Mouse (Mus musculus): ENCODE results near the gene Eml5. TPM values are rescaled to one million over a fixed set of nuclear protein-coding genes. Genes with fewer than 3 reads are reported as not detected.

The Eml5 gene
- polyA plus RNA-seq, 1 experiment from 2014 or later: 3.0 TPM

DNA sequence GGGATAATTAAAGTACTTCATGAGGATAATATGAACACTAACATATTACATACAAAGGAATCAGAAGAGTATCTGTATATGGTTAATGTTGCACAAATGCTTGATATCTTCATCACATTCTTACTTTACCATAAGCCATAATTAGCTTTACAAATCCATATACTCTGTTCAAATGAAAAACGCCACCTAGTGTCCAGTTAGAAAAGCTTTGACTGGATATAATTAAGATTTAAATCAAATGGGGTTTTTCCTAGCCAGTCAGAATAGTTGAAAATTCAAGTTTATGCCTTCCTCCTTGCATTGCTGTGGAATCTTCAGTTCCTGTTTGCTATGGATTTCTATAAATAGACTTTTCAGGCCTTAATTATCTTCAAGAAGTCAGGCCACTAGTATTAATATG, 16.8 kb downstream of the Eml5 start:
- Histone ChIP-seq H3K9me3 (no peaks in the 10 kb centered on the region), H3K27me3 (no peaks in the 10 kb centered on the region), H3K27ac (no peak overlapping the region), H3K4me1 (replicated peaks) (no peaks in the 10 kb centered on the region), H3K9ac (replicated peaks) (no peak overlapping the region), H3K36me3 (no peaks in the 10 kb centered on the region), H3K4me2 (no peak overlapping the region), H3K4me3 (replicated peaks) (no peak overlapping the region)
- ATAC-seq (ENCODE audit: insufficient number of reproducible peaks, insufficient read depth, low FRiP score, low TSS enrichment, low read depth): no peak
- WGBS: 2% methylated on average over 1 of the region's 1 CpGs

DNA sequence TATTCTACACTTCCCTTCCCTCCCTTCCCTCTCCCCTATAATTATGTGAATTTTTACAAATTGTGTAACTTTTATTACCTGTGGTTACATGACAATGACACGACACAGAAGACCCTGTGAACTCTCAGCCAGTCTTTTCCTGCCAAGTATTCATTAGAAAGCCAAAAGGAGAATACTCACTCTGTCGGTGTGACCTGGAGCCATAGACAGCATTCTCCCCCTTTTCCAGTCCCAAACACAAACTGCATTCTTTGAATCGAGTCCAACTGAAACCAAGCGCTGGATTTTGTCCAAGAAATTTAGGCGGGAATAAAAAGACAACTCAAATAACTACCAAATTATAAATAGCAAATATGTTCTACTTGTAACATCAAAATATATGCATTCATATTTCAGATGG, 19.5 kb downstream of the Eml5 start:
- Histone ChIP-seq H3K9ac (replicated peaks) (no peak overlapping the region), H3K4me2 (no peak overlapping the region), H3K4me3 (replicated peaks) (no peak overlapping the region), H3K4me1 (replicated peaks) (no peaks in the 10 kb centered on the region), H3K27me3 (no peaks in the 10 kb centered on the region), H3K27ac (no peak overlapping the region), H3K36me3 (no peaks in the 10 kb centered on the region), H3K9me3 (no peaks in the 10 kb centered on the region)
- no peak for ATAC-seq (ENCODE audit: insufficient number of reproducible peaks, insufficient read depth, low FRiP score, low TSS enrichment, low read depth)
- WGBS: 75% methylated on average over 5 of the region's 5 CpGs

GRCm38 (mm10) chr12:98878693-98879092, 22.6 kb downstream of the Eml5 start:
- 27% methylated on average over 1 of the region's 1 CpGs for WGBS
- no peak overlapping the region for H3K4me2 ChIP-seq
- no peaks in the 10 kb centered on the region for H3K36me3 ChIP-seq
- no peaks in the 10 kb centered on the region for H3K27me3 ChIP-seq
- H3K9ac ChIP-seq (replicated peaks): no peak overlapping the region
- no peak overlapping the region for H3K4me3 ChIP-seq (replicated peaks)
- ATAC-seq (ENCODE audit: insufficient number of reproducible peaks, insufficient read depth, low FRiP score, low TSS enrichment, low read depth): no peak
- no peak overlapping the region for H3K27ac ChIP-seq
- H3K9me3 ChIP-seq: no peaks in the 10 kb centered on the region
- H3K4me1 ChIP-seq (replicated peaks): no peaks in the 10 kb centered on the region

DNA sequence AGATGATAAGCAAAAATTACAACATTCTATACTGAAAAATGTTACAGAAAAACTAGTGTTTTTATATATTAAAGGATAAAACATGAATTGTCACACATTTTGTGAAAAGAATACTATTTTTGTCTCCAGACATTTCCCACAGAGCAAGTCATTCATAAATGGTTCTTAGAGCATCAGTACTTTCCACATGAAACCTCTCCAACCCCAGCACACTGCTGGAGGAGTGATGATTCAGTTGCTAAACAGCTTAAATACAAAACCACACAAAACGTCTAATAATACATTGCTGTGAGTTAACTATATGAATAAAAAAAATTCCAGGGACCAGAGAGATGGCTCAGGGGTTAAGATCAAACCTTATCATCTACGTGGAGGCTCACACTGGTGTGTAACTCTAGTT, 26.1 kb downstream of the Eml5 start:
- Histone ChIP-seq H3K27ac (no peak overlapping the region), H3K36me3 (no peaks in the 10 kb centered on the region), H3K9ac (replicated peaks) (no peak overlapping the region), H3K4me3 (replicated peaks) (no peak overlapping the region), H3K4me1 (replicated peaks) (no peaks in the 10 kb centered on the region), H3K9me3 (no peaks in the 10 kb centered on the region), H3K4me2 (no peak overlapping the region), H3K27me3 (no peaks in the 10 kb centered on the region)
- 64% methylated on average over 2 of the region's 2 CpGs for WGBS
- ATAC-seq (ENCODE audit: insufficient number of reproducible peaks, insufficient read depth, low FRiP score, low TSS enrichment, low read depth): no peak

DNA sequence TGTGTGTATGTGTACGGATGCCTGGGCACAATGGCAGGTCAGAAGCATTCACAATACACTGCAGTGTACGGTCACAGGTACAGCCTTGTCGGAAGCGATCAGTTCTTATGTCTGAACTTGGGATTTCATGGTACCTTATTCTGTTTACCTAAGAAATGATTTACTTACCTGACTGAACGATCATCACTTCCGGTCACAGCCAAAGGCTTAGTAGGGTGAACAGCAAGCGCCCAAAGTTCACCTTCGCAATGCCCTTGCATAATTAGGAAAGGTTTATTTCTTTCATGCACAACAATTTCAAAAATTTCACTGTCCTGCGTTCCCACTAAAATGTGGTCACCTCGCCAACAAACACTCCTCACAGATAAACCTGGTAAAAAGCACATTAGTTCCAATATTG, 28.4 kb downstream of the Eml5 start:
- Histone ChIP-seq H3K9me3 (no peaks in the 10 kb centered on the region), H3K36me3 (no peaks in the 10 kb centered on the region), H3K9ac (replicated peaks) (no peak overlapping the region), H3K4me1 (replicated peaks) (no peaks in the 10 kb centered on the region), H3K4me3 (replicated peaks) (no peak overlapping the region), H3K27me3 (no peaks in the 10 kb centered on the region), H3K4me2 (no peak overlapping the region), H3K27ac (no peak overlapping the region)
- ATAC-seq (ENCODE audit: insufficient number of reproducible peaks, insufficient read depth, low FRiP score, low TSS enrichment, low read depth): no peak
- WGBS: 89% methylated on average over 10 of the region's 10 CpGs

DNA sequence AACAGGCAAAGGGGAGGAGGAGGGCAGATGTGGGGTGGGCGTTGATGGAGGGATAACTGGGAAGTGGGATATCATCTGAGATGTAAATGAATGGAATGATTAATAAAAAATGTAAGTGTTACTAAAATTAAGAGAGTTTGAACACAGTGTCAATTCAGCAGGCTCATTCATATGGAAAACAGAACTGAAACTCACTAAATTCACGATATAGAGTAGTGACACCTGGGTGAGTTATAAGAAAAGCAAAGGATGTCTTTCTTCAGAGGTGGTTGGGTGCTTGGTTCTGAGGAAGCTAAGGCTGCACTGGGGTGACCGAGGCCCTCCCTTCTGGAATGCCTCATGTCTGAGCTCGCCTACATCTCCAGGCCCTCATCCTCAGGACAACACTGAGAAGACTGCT, 37.8 kb downstream of the Eml5 start:
- Histone ChIP-seq H3K27me3 (no peaks in the 10 kb centered on the region), H3K4me2 (no peak overlapping the region), H3K4me1 (replicated peaks) (no peaks in the 10 kb centered on the region), H3K9ac (replicated peaks) (no peak overlapping the region), H3K27ac (no peak overlapping the region), H3K4me3 (replicated peaks) (no peak overlapping the region), H3K9me3 (no peaks in the 10 kb centered on the region), H3K36me3 (no peaks in the 10 kb centered on the region)
- ATAC-seq (ENCODE audit: insufficient number of reproducible peaks, insufficient read depth, low FRiP score, low TSS enrichment, low read depth): no peak
- 82% methylated on average over 4 of the region's 4 CpGs for WGBS

- H3K36me3 ChIP-seq: no peaks in the 10 kb centered on the region
- H3K27me3 ChIP-seq: no peaks in the 10 kb centered on the region
- H3K9me3 ChIP-seq: no peaks in the 10 kb centered on the region
These were observed 41.0 kb downstream of the Eml5 start for GRCm38 (mm10) chr12:98860316-98860715.

DNA sequence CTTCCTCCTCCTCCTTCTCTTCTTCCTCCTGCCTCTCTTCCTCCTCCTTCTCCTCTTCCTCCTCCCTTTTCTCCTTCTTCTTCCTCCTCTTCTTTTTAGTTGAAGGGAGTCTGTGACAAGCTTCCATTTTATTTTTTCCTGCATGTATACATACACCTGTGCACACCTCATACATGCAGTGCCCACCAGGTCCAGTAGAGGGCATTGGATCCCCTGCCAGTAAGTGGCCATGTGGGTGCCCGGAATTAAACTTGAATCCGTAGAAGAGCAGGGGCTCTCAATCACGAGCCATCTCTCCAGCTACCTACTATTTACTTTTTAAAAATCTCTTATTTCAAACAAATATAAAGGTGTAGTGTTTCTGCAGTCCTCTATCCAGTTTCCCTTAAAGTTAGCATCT, 50.5 kb downstream of the Eml5 start:
- H3K9me3 ChIP-seq: no peaks in the 10 kb centered on the region
- no peak for ATAC-seq (ENCODE audit: insufficient number of reproducible peaks, insufficient read depth, low FRiP score, low TSS enrichment, low read depth)
- 20% methylated on average over 3 of the region's 3 CpGs for WGBS
- H3K27me3 ChIP-seq: no peaks in the 10 kb centered on the region
- H3K4me1 ChIP-seq (replicated peaks): no peaks in the 10 kb centered on the region
- H3K9ac ChIP-seq (replicated peaks): no peak overlapping the region
- H3K4me2 ChIP-seq: no peak overlapping the region
- no peak overlapping the region for H3K27ac ChIP-seq
- H3K4me3 ChIP-seq (replicated peaks): no peak overlapping the region
- no peaks in the 10 kb centered on the region for H3K36me3 ChIP-seq

More at GRCm38 (mm10) chr12:98860316-98860715, 41.0 kb downstream of the Eml5 start:
- Histone ChIP-seq H3K27ac (no peak overlapping the region), H3K4me3 (replicated peaks) (no peak overlapping the region), H3K4me2 (no peak overlapping the region), H3K9ac (replicated peaks) (no peak overlapping the region), H3K4me1 (replicated peaks) (no peaks in the 10 kb centered on the region)
- 92% methylated on average over 2 of the region's 2 CpGs for WGBS
- ATAC-seq (ENCODE audit: insufficient number of reproducible peaks, insufficient read depth, low FRiP score, low TSS enrichment, low read depth): no peak

DNA sequence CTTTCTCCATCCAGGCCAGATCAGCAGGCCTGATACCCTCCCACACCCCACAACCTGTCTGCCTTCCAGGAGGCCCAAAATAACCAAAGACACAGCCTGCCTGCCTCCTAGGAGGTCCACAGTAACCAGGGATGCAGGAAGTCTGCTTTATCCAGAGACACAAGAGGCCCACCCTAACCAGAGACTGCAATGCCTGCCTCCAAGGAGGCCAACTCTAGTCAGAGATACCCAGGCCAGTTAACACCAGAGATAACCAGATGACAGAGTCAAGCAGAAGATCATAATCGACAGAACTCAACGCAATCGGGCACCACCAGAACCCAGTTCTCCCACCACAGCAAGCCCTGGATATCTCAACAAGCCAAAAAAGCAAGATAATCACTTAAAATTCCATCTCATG, 56.5 kb downstream of the Eml5 start:
- no peaks in the 10 kb centered on the region for H3K27me3 ChIP-seq
- H3K4me3 ChIP-seq (replicated peaks): no peak overlapping the region
- H3K36me3 ChIP-seq: no peaks in the 10 kb centered on the region
- H3K9ac ChIP-seq (replicated peaks): no peak overlapping the region
- WGBS: 97% methylated on average over 3 of the region's 3 CpGs
- H3K27ac ChIP-seq: no peak overlapping the region
- no peaks in the 10 kb centered on the region for H3K9me3 ChIP-seq
- H3K4me2 ChIP-seq: no peak overlapping the region
- ATAC-seq (ENCODE audit: insufficient number of reproducible peaks, insufficient read depth, low FRiP score, low TSS enrichment, low read depth): no peak
- H3K4me1 ChIP-seq (replicated peaks): no peaks in the 10 kb centered on the region

- no peak overlapping the region for H3K9ac ChIP-seq (replicated peaks)
- H3K4me3 ChIP-seq (replicated peaks): no peak overlapping the region
- no peaks in the 10 kb centered on the region for H3K9me3 ChIP-seq
- ATAC-seq (ENCODE audit: insufficient number of reproducible peaks, insufficient read depth, low FRiP score, low TSS enrichment, low read depth): no peak
- H3K4me1 ChIP-seq (replicated peaks): no peaks in the 10 kb centered on the region
- WGBS: 88% methylated on average over 3 of the region's 3 CpGs
- no peaks in the 10 kb centered on the region for H3K36me3 ChIP-seq
- H3K4me2 ChIP-seq: no peak overlapping the region
- no peak overlapping the region for H3K27ac ChIP-seq
- no peaks in the 10 kb centered on the region for H3K27me3 ChIP-seq
These were observed 61.1 kb downstream of the Eml5 start for GRCm38 (mm10) chr12:98840135-98840534.

DNA sequence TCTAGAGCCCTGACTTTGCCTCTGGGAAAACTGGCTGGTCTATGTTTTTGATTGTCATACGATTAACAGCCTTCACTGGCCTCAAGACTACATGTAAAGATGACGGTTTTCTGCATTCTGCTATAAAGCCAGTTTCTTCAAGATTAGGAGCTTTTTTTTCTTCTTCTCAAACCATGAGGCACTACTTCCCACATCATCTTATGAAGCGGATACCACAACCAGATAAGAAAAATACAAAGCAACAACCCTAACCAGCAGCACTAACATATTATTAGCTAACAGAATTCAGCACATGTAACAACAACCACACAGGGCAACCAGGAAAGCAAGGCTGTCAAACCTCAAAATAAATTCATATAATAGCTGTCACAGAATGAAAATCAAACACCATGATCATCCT, 63.3 kb downstream of the Eml5 start:
- no peak overlapping the region for H3K27ac ChIP-seq
- no peak for ATAC-seq (ENCODE audit: insufficient number of reproducible peaks, insufficient read depth, low FRiP score, low TSS enrichment, low read depth)
- 94% methylated on average over 3 of the region's 3 CpGs for whole genome bisulfite sequencing
- no peaks in the 10 kb centered on the region for H3K4me1 ChIP-seq (replicated peaks)
- H3K9me3 ChIP-seq: no peaks in the 10 kb centered on the region
- no peak overlapping the region for H3K4me2 ChIP-seq
- H3K36me3 ChIP-seq: no peaks in the 10 kb centered on the region
- no peak overlapping the region for H3K4me3 ChIP-seq (replicated peaks)
- no peaks in the 10 kb centered on the region for H3K27me3 ChIP-seq
- no peak overlapping the region for H3K9ac ChIP-seq (replicated peaks)

- Histone ChIP-seq H3K4me1 (replicated peaks) (no peaks in the 10 kb centered on the region), H3K27me3 (no peaks in the 10 kb centered on the region), H3K36me3 (peaks cover 3% of the 10 kb centered on the region; the same call in 1 of the 2 replicates), H3K9me3 (no peaks in the 10 kb centered on the region), H3K4me2 (no peak overlapping the region), H3K4me3 (replicated peaks) (no peak overlapping the region), H3K27ac (no peak overlapping the region), H3K9ac (replicated peaks) (no peak overlapping the region)
- ATAC-seq (ENCODE audit: insufficient number of reproducible peaks, insufficient read depth, low FRiP score, low TSS enrichment, low read depth): no peak
- WGBS: 79% methylated on average over 2 of the region's 2 CpGs
These were observed 65.8 kb downstream of the Eml5 start for GRCm38 (mm10) chr12:98835466-98835865.
